Mouse (Mus musculus): ENCODE results near the gene Drg2. TPM values are rescaled to one million over a fixed set of nuclear protein-coding genes. Genes with fewer than 3 reads are reported as not detected.

Drg2 gene
- polyA plus RNA-seq, 1 experiment from 2014 or later: 111 TPM

- no peaks in the 10 kb centered on the region for H3K9me3 ChIP-seq (replicated peaks; ENCODE audit: control insufficient read depth, low read length)
- H3K4me1 ChIP-seq (ENCODE audit: control insufficient read depth, insufficient read depth, low read length): no peaks in the 10 kb centered on the region
- H3K27me3 ChIP-seq (replicated peaks; ENCODE audit: control insufficient read depth, insufficient read depth, low read length): no peaks in the 10 kb centered on the region
- H3K4me3 ChIP-seq (ENCODE audit: low read depth, low read length): no peak overlapping the region
- no peak overlapping the region for H3K27ac ChIP-seq (ENCODE audit: low read depth, low read length)
- ATAC-seq: no peak
- 87% methylated on average over 6 of the region's 6 CpGs for WGBS
- DNase-seq (ENCODE audit: low spot score): no peak
- H3K9ac ChIP-seq (ENCODE audit: low read length): no peak overlapping the region
- H3K4me2 ChIP-seq (ENCODE audit: low read length): no peak overlapping the region
- peaks cover 50% of the 10 kb centered on the region for H3K36me3 ChIP-seq (ENCODE audit: control insufficient read depth, insufficient read depth, low read length)
These were observed 11.5 kb upstream of the Drg2 start for GRCm38 (mm10) chr11:60442896-60443295.

- no peak for ATAC-seq
These were observed 10.4 kb upstream of the Drg2 start for GRCm38 (mm10) chr11:60444007-60444406.

GRCm38 (mm10) chr11:60454745-60455087 is 325 bp downstream of the Drg2 start:
- under 1% methylated on average over 17 of the region's 17 CpGs for WGBS
- DNase-seq (ENCODE audit: low spot score) (peak; percentile 1), ATAC-seq (peak; percentile 40)

More at GRCm38 (mm10) chr11:60444007-60444406, 10.4 kb upstream of the Drg2 start:
- H3K4me1 ChIP-seq (ENCODE audit: control insufficient read depth, insufficient read depth, low read length): no peaks in the 10 kb centered on the region
- no peak overlapping the region for H3K4me2 ChIP-seq (ENCODE audit: low read length)
- no peak overlapping the region for H3K27ac ChIP-seq (ENCODE audit: low read depth, low read length)
- no peaks in the 10 kb centered on the region for H3K27me3 ChIP-seq (replicated peaks; ENCODE audit: control insufficient read depth, insufficient read depth, low read length)
- H3K9ac ChIP-seq (ENCODE audit: low read length): no peak overlapping the region
- H3K4me3 ChIP-seq (ENCODE audit: low read depth, low read length): no peak overlapping the region
- H3K9me3 ChIP-seq (replicated peaks; ENCODE audit: control insufficient read depth, low read length): no peaks in the 10 kb centered on the region
- no peak for DNase-seq (ENCODE audit: low spot score)
- H3K36me3 ChIP-seq (ENCODE audit: control insufficient read depth, insufficient read depth, low read length): peaks cover 41% of the 10 kb centered on the region
- WGBS: 81% methylated on average over 4 of the region's 4 CpGs

GRCm38 (mm10) chr11:60457973-60458372 is 3.6 kb downstream of the Drg2 start:
- no peaks in the 10 kb centered on the region for H3K9me3 ChIP-seq (replicated peaks; ENCODE audit: control insufficient read depth, low read length)
- DNase-seq (ENCODE audit: low spot score): peak; percentile 13
- peaks cover 6% of the 10 kb centered on the region for H3K4me1 ChIP-seq (ENCODE audit: control insufficient read depth, insufficient read depth, low read length)
- no peak overlapping the region for H3K4me3 ChIP-seq (ENCODE audit: low read depth, low read length)
- ATAC-seq: no peak
- 94% methylated on average over 1 of the region's 1 CpGs for WGBS
- H3K4me2 ChIP-seq (ENCODE audit: low read length): no peak overlapping the region
- H3K27me3 ChIP-seq (replicated peaks; ENCODE audit: control insufficient read depth, insufficient read depth, low read length): no peaks in the 10 kb centered on the region
- H3K27ac ChIP-seq (ENCODE audit: low read depth, low read length): no peak overlapping the region
- no peak overlapping the region for H3K9ac ChIP-seq (ENCODE audit: low read length)
- H3K36me3 ChIP-seq (ENCODE audit: control insufficient read depth, insufficient read depth, low read length): peaks cover 63% of the 10 kb centered on the region

More at GRCm38 (mm10) chr11:60454745-60455087, 325 bp downstream of the Drg2 start:
- Histone ChIP-seq H3K4me2 (ENCODE audit: low read length) (peak overlapping the region; percentile 92), H3K4me1 (ENCODE audit: control insufficient read depth, insufficient read depth, low read length) (peaks cover 6% of the 10 kb centered on the region), H3K9me3 (replicated peaks; ENCODE audit: control insufficient read depth, low read length) (no peaks in the 10 kb centered on the region), H3K36me3 (ENCODE audit: control insufficient read depth, insufficient read depth, low read length) (peaks cover 31% of the 10 kb centered on the region), H3K27ac (ENCODE audit: low read depth, low read length) (no peak overlapping the region; the same call in 1 of the 2 replicates), H3K9ac (ENCODE audit: low read length) (peak overlapping the region; percentile 84), H3K27me3 (replicated peaks; ENCODE audit: control insufficient read depth, insufficient read depth, low read length) (no peaks in the 10 kb centered on the region), H3K4me3 (ENCODE audit: low read depth, low read length) (peak overlapping the region; percentile 62)

- no peaks in the 10 kb centered on the region for H3K27me3 ChIP-seq (replicated peaks; ENCODE audit: control insufficient read depth, insufficient read depth, low read length)
- ATAC-seq: no peak
- 91% methylated on average over 2 of the region's 2 CpGs for WGBS
- DNase-seq (ENCODE audit: low spot score): peak; percentile 26
- no peak overlapping the region for H3K9ac ChIP-seq (ENCODE audit: low read length)
- no peaks in the 10 kb centered on the region for H3K9me3 ChIP-seq (replicated peaks; ENCODE audit: control insufficient read depth, low read length)
- peaks cover 86% of the 10 kb centered on the region for H3K36me3 ChIP-seq (ENCODE audit: control insufficient read depth, insufficient read depth, low read length)
- no peaks in the 10 kb centered on the region for H3K4me1 ChIP-seq (ENCODE audit: control insufficient read depth, insufficient read depth, low read length)
- no peak overlapping the region for H3K4me3 ChIP-seq (ENCODE audit: low read depth, low read length)
- no peak overlapping the region for H3K4me2 ChIP-seq (ENCODE audit: low read length)
- no peak overlapping the region for H3K27ac ChIP-seq (ENCODE audit: low read depth, low read length)
These were observed 11.6 kb downstream of the Drg2 start for GRCm38 (mm10) chr11:60465943-60466380.

GRCm38 (mm10) chr11:60469039-60469438 is 14.6 kb downstream of the Drg2 start, which contains the start of gene Myo15:
Gene Myo15 (plus strand): TSS chr11:60469339.
- H3K27me3 ChIP-seq (replicated peaks; ENCODE audit: control insufficient read depth, insufficient read depth, low read length): no peaks in the 10 kb centered on the region
- H3K4me2 ChIP-seq (ENCODE audit: low read length): no peak within 1 kb of the TSS
- H3K27ac ChIP-seq (ENCODE audit: low read depth, low read length): no peak within 1 kb of the TSS
- no peak for DNase-seq (ENCODE audit: low spot score)
- H3K9ac ChIP-seq (ENCODE audit: low read length): no peak within 1 kb of the TSS
- H3K36me3 ChIP-seq (ENCODE audit: control insufficient read depth, insufficient read depth, low read length): peaks cover 55% of the 10 kb centered on the region
- no peaks in the 10 kb centered on the region for H3K9me3 ChIP-seq (replicated peaks; ENCODE audit: control insufficient read depth, low read length)
- H3K4me1 ChIP-seq (ENCODE audit: control insufficient read depth, insufficient read depth, low read length): no peaks in the 10 kb centered on the region
- no peak for ATAC-seq
- 94% methylated on average over 3 of the region's 3 CpGs for WGBS
- no peak within 1 kb of the TSS for H3K4me3 ChIP-seq (ENCODE audit: low read depth, low read length)

GRCm38 (mm10) chr11:60470743-60471142 is 16.4 kb downstream of the Drg2 start:
- no peaks in the 10 kb centered on the region for H3K4me1 ChIP-seq (ENCODE audit: control insufficient read depth, insufficient read depth, low read length)
- H3K9ac ChIP-seq (ENCODE audit: low read length): no peak overlapping the region
- DNase-seq (ENCODE audit: low spot score) (no peak), ATAC-seq (no peak)
- H3K27ac ChIP-seq (ENCODE audit: low read depth, low read length): no peak overlapping the region
- H3K4me2 ChIP-seq (ENCODE audit: low read length): no peak overlapping the region
- H3K9me3 ChIP-seq (replicated peaks; ENCODE audit: control insufficient read depth, low read length): no peaks in the 10 kb centered on the region
- WGBS: 83% methylated on average over 9 of the region's 9 CpGs
- no peak overlapping the region for H3K4me3 ChIP-seq (ENCODE audit: low read depth, low read length)
- peaks cover 38% of the 10 kb centered on the region for H3K36me3 ChIP-seq (ENCODE audit: control insufficient read depth, insufficient read depth, low read length)
- H3K27me3 ChIP-seq (replicated peaks; ENCODE audit: control insufficient read depth, insufficient read depth, low read length): no peaks in the 10 kb centered on the region

- Histone ChIP-seq H3K36me3 (ENCODE audit: control insufficient read depth, insufficient read depth, low read length) (peaks cover under 1% of the 10 kb centered on the region; the same call in 1 of the 2 replicates), H3K4me1 (ENCODE audit: control insufficient read depth, insufficient read depth, low read length) (no peaks in the 10 kb centered on the region), H3K4me2 (ENCODE audit: low read length) (no peak overlapping the region), H3K27ac (ENCODE audit: low read depth, low read length) (no peak overlapping the region), H3K9me3 (replicated peaks; ENCODE audit: control insufficient read depth, low read length) (no peaks in the 10 kb centered on the region), H3K4me3 (ENCODE audit: low read depth, low read length) (no peak overlapping the region), H3K9ac (ENCODE audit: low read length) (no peak overlapping the region), H3K27me3 (replicated peaks; ENCODE audit: control insufficient read depth, insufficient read depth, low read length) (no peaks in the 10 kb centered on the region)
- DNase-seq (ENCODE audit: low spot score): no peak
- ATAC-seq: no peak
- 77% methylated on average over 5 of the region's 5 CpGs for WGBS
These were observed 20.1 kb downstream of the Drg2 start for GRCm38 (mm10) chr11:60474534-60474933.

- no peaks in the 10 kb centered on the region for H3K27me3 ChIP-seq (replicated peaks; ENCODE audit: control insufficient read depth, insufficient read depth, low read length)
- DNase-seq (ENCODE audit: low spot score) (no peak), ATAC-seq (no peak)
- no peaks in the 10 kb centered on the region for H3K36me3 ChIP-seq (ENCODE audit: control insufficient read depth, insufficient read depth, low read length)
- no peak overlapping the region for H3K4me3 ChIP-seq (ENCODE audit: low read depth, low read length)
- WGBS: 78% methylated on average over 5 of the region's 5 CpGs
- H3K9me3 ChIP-seq (replicated peaks; ENCODE audit: control insufficient read depth, low read length): no peaks in the 10 kb centered on the region
- H3K27ac ChIP-seq (ENCODE audit: low read depth, low read length): no peak overlapping the region
- H3K4me2 ChIP-seq (ENCODE audit: low read length): no peak overlapping the region
- H3K9ac ChIP-seq (ENCODE audit: low read length): no peak overlapping the region
- no peaks in the 10 kb centered on the region for H3K4me1 ChIP-seq (ENCODE audit: control insufficient read depth, insufficient read depth, low read length)
These were observed 21.4 kb downstream of the Drg2 start for GRCm38 (mm10) chr11:60475668-60476362.
